Mouse (Mus musculus) heart, embryonic 10.5 days (tissue): ENCODE data around the gene Syf2. TPM values are rescaled to one million over a fixed set of nuclear protein-coding genes. Genes with fewer than 3 reads are reported as not detected.
A peak's percentile ranks its signal among the peaks of the same experiment; 100 is the strongest.
"Not testable (repeated sequence)": the region's sequence is repeated elsewhere in the genome, so short reads cannot be mapped to it uniquely, and the experiment has no call there.

Experiments
- DNase-seq: peaks from one replicate; pipeline ENCODE4 v3.0.0-alpha.2; 2017; ENCODE audit warnings: low spot score
- H3K27ac ChIP-seq: fragments of 300-500 bp; sonication (generic); 2 replicates; pipeline ENCODE4 v1.5.1; 2016; ENCODE audit warnings: mild to moderate bottlenecking
- H3K27me3 ChIP-seq: fragments of 300-500 bp; sonication (generic); 2 replicates; pipeline ENCODE4 v1.6.1; 2016; ENCODE audit warnings: mild to moderate bottlenecking; ENCODE audit not compliant: poor library complexity, insufficient read depth, severe bottlenecking
- H3K36me3 ChIP-seq: fragments of 300-500 bp; sonication (generic); 2 replicates; pipeline ENCODE4 v1.6.1; 2016; ENCODE audit warnings: mild to moderate bottlenecking, moderate library complexity
- H3K4me1 ChIP-seq: fragments of 300-500 bp; sonication (generic); 2 replicates; pipeline ENCODE4 v1.6.1; 2016; ENCODE audit warnings: mild to moderate bottlenecking
- H3K4me3 ChIP-seq: fragments of 300-500 bp; sonication (generic); 2 replicates; pipeline ENCODE4 v1.5.1; 2016; ENCODE audit warnings: mild to moderate bottlenecking, moderate library complexity
- H3K9me3 ChIP-seq: fragments of 300-500 bp; sonication (generic); 2 replicates; pipeline ENCODE4 v1.6.1; 2016; ENCODE audit warnings: mild to moderate bottlenecking, moderate library complexity
- WGBS: fragments of 180-500 bp; shearing (Covaris S2); methylation state at CpG from one replicate; pipeline ENCODE4 v1.1.7; 2016; 5-methylcytosine and 5-hydroxymethylcytosine counted together
- polyA plus RNA-seq: library from polyadenylated mRNA; unstranded; fragments of >200 nt; fragmentation: Nextera tagmentation; extraction: Ambion mirVana; gene quantifications from 2 replicates; pipeline ENCODE4 v1.2.1, GENCODE M21; 2016

Gene Syf2
- 52.3 and 63.0 TPM in 2 replicates for polyA plus RNA-seq

- WGBS = under 1% methylated on average over 68 of the region's 68 CpGs
- peak; percentile 99 for DNase-seq
- peaks cover 19% of the 10 kb centered on the region for H3K4me1 ChIP-seq
- peak within 1 kb of the TSS; percentile 91 for H3K27ac ChIP-seq
- H3K27me3 ChIP-seq = no peaks in the 10 kb centered on the region
- H3K9me3 ChIP-seq = no peaks in the 10 kb centered on the region
- H3K36me3 ChIP-seq = peaks cover 63% of the 10 kb centered on the region
- peak within 1 kb of the TSS; percentile 97 for H3K4me3 ChIP-seq
These were observed at the start of gene Syf2 for GRCm38 (mm10) chr4:134930684-134931481. Gene Syf2 (plus strand): TSS chr4:134930898.

DNA sequence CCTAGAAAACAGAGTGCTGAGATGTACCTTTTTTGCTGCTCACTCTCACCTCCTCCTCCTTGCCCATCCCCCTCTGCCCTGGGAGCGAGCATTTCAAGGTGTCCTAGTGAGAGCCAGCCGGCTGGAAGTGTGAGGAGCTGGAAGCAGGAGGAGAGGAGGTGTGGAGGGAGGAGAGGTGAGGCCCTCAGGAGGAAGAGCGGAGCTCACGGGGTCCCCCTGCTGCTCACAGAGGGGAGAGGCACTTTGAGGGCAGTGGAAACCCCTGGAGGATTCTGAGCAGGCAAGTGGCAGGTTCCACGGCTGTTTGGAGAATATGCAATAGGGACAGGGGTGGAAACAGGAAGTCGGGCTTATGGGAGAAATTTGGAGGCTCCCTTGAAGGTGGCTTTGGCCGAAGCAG, 47.4 kb upstream of the Syf2 start:
- no peak overlapping the region for H3K27ac ChIP-seq
- DNase-seq = no peak
- 22% methylated on average over 7 of the region's 7 CpGs for WGBS

GRCm38 (mm10) chr4:134883808-134884207, 46.9 kb upstream of the Syf2 start:
- WGBS = 76% methylated on average over 10 of the region's 10 CpGs

More for the DNA sequence above, 47.4 kb upstream of the Syf2 start:
- peaks cover 22% of the 10 kb centered on the region for H3K4me1 ChIP-seq
- no peaks in the 10 kb centered on the region for H3K27me3 ChIP-seq
- no peaks in the 10 kb centered on the region for H3K36me3 ChIP-seq
- H3K9me3 ChIP-seq = no peaks in the 10 kb centered on the region
- H3K4me3 ChIP-seq = no peak overlapping the region

GRCm38 (mm10) chr4:134884364-134884763, 46.3 kb upstream of the Syf2 start:
- 77% methylated on average over 4 of the region's 4 CpGs for WGBS
- H3K36me3 ChIP-seq = no peaks in the 10 kb centered on the region
- no peak for DNase-seq
- H3K27ac ChIP-seq = no peak overlapping the region; the same call in 1 of the 2 replicates
- H3K9me3 ChIP-seq = no peaks in the 10 kb centered on the region
- no peak overlapping the region for H3K4me3 ChIP-seq
- no peaks in the 10 kb centered on the region for H3K27me3 ChIP-seq
- peaks cover 13% of the 10 kb centered on the region for H3K4me1 ChIP-seq

More at GRCm38 (mm10) chr4:134883808-134884207, 46.9 kb upstream of the Syf2 start:
- peaks cover 19% of the 10 kb centered on the region for H3K4me1 ChIP-seq
- H3K9me3 ChIP-seq = no peaks in the 10 kb centered on the region
- no peak overlapping the region for H3K4me3 ChIP-seq
- H3K36me3 ChIP-seq = no peaks in the 10 kb centered on the region
- no peak overlapping the region; the same call in 1 of the 2 replicates for H3K27ac ChIP-seq
- H3K27me3 ChIP-seq = no peaks in the 10 kb centered on the region
- DNase-seq = no peak

DNA sequence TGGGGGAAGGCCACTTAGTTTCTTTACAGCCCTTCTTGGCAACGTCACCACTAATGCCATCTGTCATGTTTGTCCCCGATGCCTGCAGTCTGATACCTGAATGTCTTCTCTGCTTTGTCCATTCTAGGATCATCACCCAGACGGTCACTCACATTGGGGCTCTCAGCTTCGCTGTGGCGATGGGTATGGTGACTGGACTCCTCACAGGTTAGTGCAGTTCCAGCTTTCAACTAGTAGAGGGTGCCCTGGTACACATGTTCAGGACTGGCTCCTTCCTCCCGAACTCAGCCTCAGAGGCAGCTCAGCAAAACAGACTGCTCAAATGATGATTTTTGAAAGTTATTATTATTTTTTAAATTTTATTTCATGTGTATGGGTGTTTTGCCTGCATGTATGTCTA, 38.6 kb upstream of the Syf2 start:
- H3K9me3 ChIP-seq = no peaks in the 10 kb centered on the region
- H3K27me3 ChIP-seq = no peaks in the 10 kb centered on the region
- no peaks in the 10 kb centered on the region for H3K4me1 ChIP-seq
- 76% methylated on average over 6 of the region's 6 CpGs for WGBS
- peaks cover 24% of the 10 kb centered on the region for H3K36me3 ChIP-seq
- H3K4me3 ChIP-seq = no peak overlapping the region
- H3K27ac ChIP-seq = no peak overlapping the region
- DNase-seq = no peak

DNA sequence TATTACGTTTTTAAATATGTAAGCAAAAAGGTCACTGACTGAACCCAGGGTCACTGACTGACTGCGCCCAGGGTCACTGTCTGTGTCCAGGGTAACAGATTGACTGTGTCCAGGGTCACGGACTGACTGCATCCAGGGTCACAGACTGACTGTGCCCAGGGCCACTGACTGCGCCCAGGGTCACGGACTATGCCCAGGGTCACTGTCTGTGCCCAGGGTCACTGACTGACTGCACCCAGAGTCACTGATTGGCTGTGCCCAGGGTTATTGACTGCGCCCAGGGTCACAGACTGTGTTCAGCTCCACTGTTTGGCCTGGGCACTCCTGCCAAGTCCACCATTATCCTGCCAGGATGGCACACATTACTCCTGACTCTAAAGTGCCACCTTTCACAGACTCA, 33.4 kb upstream of the Syf2 start:
- peaks cover 73% of the 10 kb centered on the region for H3K36me3 ChIP-seq
- H3K4me3 ChIP-seq = no peak overlapping the region
- no peaks in the 10 kb centered on the region for H3K4me1 ChIP-seq
- H3K9me3 ChIP-seq = no peaks in the 10 kb centered on the region
- WGBS = 91% methylated on average over 6 of the region's 6 CpGs
- no peaks in the 10 kb centered on the region for H3K27me3 ChIP-seq
- H3K27ac ChIP-seq = no peak overlapping the region
- no peak for DNase-seq

DNA sequence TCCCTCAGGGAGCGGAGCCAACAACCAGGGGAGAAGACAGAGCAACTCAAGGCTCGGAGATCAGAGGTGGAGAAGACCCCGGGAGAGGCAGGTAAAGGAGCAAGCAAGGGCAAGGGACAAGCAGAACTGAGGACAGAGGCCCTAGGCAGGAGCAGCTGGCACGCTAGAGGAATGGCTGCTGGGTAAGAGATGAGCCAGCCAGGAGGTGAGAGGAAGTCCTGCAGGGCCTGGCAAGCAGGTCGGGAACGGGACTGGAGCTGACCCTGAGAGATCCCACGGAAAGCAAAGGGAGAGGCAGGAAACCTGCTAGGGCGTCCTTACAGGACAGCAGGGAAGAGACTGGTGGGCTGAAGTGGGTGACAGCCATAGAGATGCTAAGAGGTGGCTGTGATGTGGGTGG, 29.6 kb upstream of the Syf2 start:
- DNase-seq = no peak
- Histone ChIP-seq H3K4me3 (no peak overlapping the region), H3K27ac (no peak overlapping the region), H3K9me3 (no peaks in the 10 kb centered on the region), H3K4me1 (no peaks in the 10 kb centered on the region), H3K36me3 (peaks cover 97% of the 10 kb centered on the region), H3K27me3 (no peaks in the 10 kb centered on the region)
- WGBS = 88% methylated on average over 8 of the region's 8 CpGs

DNA sequence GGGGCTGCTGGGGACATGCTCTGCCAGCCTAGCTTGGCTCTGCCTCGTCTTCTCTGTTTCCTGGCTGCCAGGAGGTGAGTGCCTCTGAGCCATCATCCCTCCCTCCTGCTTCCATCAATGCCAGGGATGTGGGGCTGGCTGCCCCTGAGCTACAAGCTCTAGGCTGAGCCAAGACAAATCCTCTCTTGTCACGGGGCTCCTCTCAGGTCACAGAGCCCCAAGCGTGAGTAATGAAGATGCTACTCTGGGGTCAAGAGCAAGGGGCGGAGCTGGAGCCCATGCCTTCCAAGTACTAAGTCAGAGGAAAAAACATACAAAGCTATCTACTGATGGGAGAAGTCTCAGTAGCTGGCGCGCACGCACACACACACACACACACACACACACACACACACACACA, 27.7 kb upstream of the Syf2 start:
- Histone ChIP-seq H3K4me1 (no peaks in the 10 kb centered on the region), H3K27me3 (no peaks in the 10 kb centered on the region), H3K36me3 (peaks cover 99% of the 10 kb centered on the region), H3K27ac (no peak overlapping the region), H3K9me3 (no peaks in the 10 kb centered on the region), H3K4me3 (no peak overlapping the region)
- WGBS = 84% methylated on average over 7 of the region's 7 CpGs
- no peak for DNase-seq

DNA sequence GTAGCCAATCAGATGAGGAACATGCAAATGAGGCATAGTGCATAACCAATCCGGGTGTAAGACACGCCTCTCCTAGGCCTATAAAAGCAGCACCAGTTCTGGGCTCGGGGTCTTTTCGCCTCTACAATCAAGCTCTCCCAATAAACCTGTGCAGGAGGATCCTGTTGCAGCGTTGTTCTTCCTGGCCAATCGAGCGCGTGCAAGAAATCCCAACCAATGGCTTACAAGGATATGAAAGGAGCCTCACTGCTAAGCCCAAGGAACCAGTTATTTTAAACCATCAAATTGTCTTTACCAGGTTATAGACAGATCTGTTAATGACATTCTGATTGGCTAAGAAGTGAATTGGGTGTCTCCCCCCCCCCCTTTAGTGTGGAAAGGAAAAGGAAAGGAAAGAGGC, 19.3 kb upstream of the Syf2 start:
- H3K27me3 ChIP-seq, H3K27ac ChIP-seq, H3K4me3 ChIP-seq, DNase-seq, H3K9me3 ChIP-seq: not testable (repeated sequence)
- peaks cover 16% of the 10 kb centered on the region for H3K4me1 ChIP-seq
- H3K36me3 ChIP-seq = peaks cover 56% of the 10 kb centered on the region
- 97% methylated on average over 6 of the region's 8 CpGs for WGBS

DNA sequence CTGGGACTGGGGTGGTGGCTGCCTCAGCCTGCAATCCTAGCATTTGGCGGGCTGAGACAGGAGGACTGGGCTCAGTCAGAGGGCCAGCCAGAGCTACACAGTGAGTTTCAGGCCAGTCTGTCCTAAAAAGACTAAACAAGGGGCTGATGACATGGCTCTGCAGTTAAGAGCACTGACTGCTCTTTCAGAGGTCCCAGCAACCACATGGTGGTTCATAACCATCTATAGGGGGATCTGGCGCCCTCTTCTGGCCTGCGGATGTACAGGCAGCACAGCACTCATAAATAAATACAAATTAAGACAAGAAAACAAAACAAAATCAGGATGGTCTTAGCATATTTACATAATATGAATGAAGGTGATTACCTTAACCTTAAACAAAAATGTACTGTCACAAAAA, 17.3 kb upstream of the Syf2 start:
- WGBS = 29% methylated on average over 3 of the region's 3 CpGs
- Histone ChIP-seq H3K4me1 (peaks cover 16% of the 10 kb centered on the region), H3K36me3 (peaks cover 36% of the 10 kb centered on the region), H3K4me3 (peak overlapping the region; percentile 94), H3K9me3 (no peaks in the 10 kb centered on the region), H3K27me3 (no peaks in the 10 kb centered on the region), H3K27ac (no peak overlapping the region)
- DNase-seq = no peak

DNA sequence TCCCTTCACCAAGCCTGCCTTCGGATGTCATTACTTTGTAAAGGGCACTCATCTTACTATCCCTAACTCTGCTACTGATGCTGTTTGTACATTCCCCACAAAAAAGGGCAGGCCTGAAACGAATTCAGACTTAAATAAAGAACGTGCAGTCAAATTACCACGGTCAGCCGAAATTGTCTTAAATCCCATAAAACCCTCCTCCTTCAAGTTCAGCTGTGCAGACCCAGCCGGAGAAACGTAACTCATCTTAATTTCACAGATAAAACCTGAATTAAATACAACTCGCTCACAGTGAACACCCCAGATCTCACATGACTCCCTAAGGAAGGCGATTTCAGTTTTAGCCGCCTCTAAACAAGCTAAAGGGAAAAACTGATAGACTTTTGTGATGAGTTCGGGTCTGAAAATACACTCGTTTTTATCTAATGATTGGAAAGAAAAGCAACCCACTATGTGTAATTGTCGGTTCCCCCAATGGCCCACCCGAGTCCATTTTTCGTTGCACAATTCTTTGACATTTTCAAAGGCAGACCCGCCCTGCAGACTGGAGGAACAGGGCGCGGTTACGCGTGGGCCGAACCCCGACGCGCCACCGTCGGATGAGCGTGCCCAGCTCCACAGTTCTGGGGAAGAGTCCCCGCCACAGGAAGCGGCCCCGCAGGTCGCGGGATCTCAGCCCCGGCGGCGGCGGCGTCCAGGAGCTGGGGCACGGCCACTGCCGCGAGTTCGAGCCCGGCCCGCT, 16.4 kb upstream of the Syf2 start:
- Histone ChIP-seq H3K36me3 (peaks cover 27% of the 10 kb centered on the region), H3K4me1 (peaks cover 16% of the 10 kb centered on the region), H3K27me3 (no peaks in the 10 kb centered on the region), H3K9me3 (no peaks in the 10 kb centered on the region), H3K27ac (peak overlapping the region; percentile 94), H3K4me3 (peak overlapping the region; percentile 94)
- 1% methylated on average over 43 of the region's 43 CpGs for WGBS
- no peak for DNase-seq

DNA sequence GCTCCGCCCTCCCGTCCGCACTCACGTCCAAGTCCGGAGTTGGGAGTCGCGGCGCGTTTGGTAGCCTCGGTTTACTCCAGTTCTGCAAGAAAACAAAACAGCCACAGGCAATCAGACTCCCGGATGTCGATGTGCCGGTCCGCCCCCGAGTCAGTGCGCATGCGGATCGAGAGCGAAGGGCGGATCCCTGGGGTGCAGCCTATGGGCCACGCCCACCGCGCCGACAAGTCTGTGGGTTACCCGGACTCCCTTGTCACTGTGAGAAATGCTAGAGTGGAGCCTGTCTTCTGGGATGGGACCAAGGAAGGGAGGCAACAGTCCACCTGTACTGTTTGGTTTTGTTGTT, 15.9 kb upstream of the Syf2 start, which contains the start of gene Tmem50a:
Gene Tmem50a, minus strand, starts transcription at position 161 of the 346 bp plus-strand sequence.
- H3K27ac ChIP-seq = peak within 1 kb of the TSS; percentile 94
- no peaks in the 10 kb centered on the region for H3K9me3 ChIP-seq
- peaks cover 24% of the 10 kb centered on the region for H3K36me3 ChIP-seq
- peaks cover 16% of the 10 kb centered on the region for H3K4me1 ChIP-seq
- H3K27me3 ChIP-seq = no peaks in the 10 kb centered on the region
- peak; percentile 97 for DNase-seq
- peak within 1 kb of the TSS; percentile 94 for H3K4me3 ChIP-seq
- 0% methylated on average over 25 of the region's 25 CpGs for WGBS
